Mouse (Mus musculus): ENCODE measurements around the gene Ranbp17. TPM values are rescaled to one million over a fixed set of nuclear protein-coding genes. Genes with fewer than 3 reads are reported as not detected.
A peak's percentile ranks its signal among the peaks of the same experiment; 100 is the strongest.
"Not testable (repeated sequence)": the region's sequence is repeated elsewhere in the genome, so short reads cannot be mapped to it uniquely, and the experiment has no call there.

The Ranbp17 gene
- polyA plus RNA-seq, 1 experiment from 2014 or later: 1.1 TPM

DNA sequence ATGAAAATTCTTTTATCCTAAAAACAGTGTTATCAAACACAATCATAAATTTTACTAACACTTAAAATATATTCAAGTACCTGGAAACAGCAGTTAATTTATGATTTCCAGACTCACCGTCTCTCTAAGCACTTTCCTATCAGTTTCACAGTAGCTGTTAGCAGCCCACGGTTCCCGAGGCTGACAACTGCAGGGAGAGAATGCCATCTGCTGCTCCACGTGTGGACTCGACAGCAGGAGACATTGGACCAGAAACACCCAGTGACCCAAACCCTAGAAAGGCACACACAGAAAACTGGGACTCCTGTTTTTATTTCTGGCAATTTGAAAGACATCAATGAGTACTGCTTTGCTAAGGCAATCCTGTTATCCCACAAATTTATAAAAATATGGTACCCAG lies 79.7 kb downstream of the Ranbp17 start:
- no peaks in the 10 kb centered on the region for H3K9me3 ChIP-seq (ENCODE audit: low read length)
- H3K4me1 ChIP-seq (ENCODE audit: insufficient read depth): no peaks in the 10 kb centered on the region
- no peak overlapping the region for H3K4me2 ChIP-seq (ENCODE audit: low read depth, low read length)
- DNase-seq (no peak), ATAC-seq (no peak)
- no peaks in the 10 kb centered on the region for H3K27me3 ChIP-seq (ENCODE audit: insufficient read depth, low read length)
- 51% methylated on average over 5 of the region's 5 CpGs for WGBS (ENCODE audit: insufficient replicate concordance)
- TF ChIP-seq CTCF (IDR thresholded peaks at IDR 0.05; ENCODE audit: low read depth) (0 out of 2 replicates have a peak, but pooled peaks have one; percentile 33), EP300 (IDR thresholded peaks at IDR 0.05; ENCODE audit: low read depth) (no peak)
- no peak overlapping the region for H3K9ac ChIP-seq (replicated peaks)
- H3K4me3 ChIP-seq (ENCODE audit: low read depth, low read length): no peak overlapping the region
- H3K36me3 ChIP-seq (replicated peaks; ENCODE audit: insufficient read depth, low read length): no peaks in the 10 kb centered on the region
- no peak overlapping the region for H3K27ac ChIP-seq (ENCODE audit: low read depth)

DNA sequence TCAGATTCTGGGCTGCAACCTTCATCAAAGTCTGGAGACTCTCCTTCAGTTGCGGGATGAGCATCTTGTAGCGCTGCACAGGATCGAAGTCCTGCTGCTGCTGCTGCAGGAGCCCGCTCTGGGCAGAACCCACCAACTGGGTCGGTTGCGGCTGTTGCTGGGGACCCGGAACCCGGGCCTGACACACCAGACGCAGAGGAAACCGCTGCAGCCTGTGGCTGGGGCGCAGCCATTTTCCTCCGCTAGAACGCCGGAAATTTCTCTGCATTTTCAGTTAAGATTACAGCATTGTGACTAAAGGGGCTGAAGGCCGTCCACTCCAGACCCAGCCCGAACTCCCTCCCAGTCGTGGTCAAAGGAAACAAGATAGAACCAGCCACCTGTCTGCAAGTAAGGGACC lies 85.3 kb downstream of the Ranbp17 start:
- not testable (repeated sequence) for H3K27ac ChIP-seq (ENCODE audit: low read depth); H3K4me2 ChIP-seq (ENCODE audit: low read depth, low read length); H3K36me3 ChIP-seq (replicated peaks; ENCODE audit: insufficient read depth, low read length); H3K9ac ChIP-seq (replicated peaks); H3K27me3 ChIP-seq (ENCODE audit: insufficient read depth, low read length); ATAC-seq; H3K4me3 ChIP-seq (ENCODE audit: low read depth, low read length); DNase-seq; H3K9me3 ChIP-seq (ENCODE audit: low read length); H3K4me1 ChIP-seq (ENCODE audit: insufficient read depth)
- 85% methylated on average over 17 of the region's 17 CpGs for WGBS (ENCODE audit: insufficient replicate concordance)

DNA sequence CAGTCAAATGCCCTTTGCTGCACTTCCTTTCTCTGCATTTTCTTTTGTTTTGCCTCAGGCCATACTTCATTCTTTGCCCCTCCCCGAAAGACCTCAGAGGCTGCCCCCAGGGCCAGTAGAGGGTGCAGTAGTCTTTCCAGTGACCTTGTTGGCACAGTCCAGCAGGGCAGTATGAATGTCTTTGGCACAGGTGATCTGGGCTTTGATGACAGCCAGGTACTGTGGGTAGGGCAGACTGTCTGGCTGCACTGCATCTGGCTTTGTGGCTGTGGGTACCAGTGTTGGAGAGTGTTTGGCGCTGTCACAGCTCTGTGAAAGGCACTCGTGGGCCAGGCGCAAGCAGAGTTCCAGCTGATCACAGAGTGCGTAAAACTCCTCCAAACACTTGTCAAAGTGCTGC lies 85.8 kb downstream of the Ranbp17 start:
- not testable (repeated sequence) for H3K9ac ChIP-seq (replicated peaks); H3K27ac ChIP-seq (ENCODE audit: low read depth); H3K9me3 ChIP-seq (ENCODE audit: low read length); H3K4me3 ChIP-seq (ENCODE audit: low read depth, low read length); H3K27me3 ChIP-seq (ENCODE audit: insufficient read depth, low read length); DNase-seq; ATAC-seq; H3K4me1 ChIP-seq (ENCODE audit: insufficient read depth); H3K4me2 ChIP-seq (ENCODE audit: low read depth, low read length); H3K36me3 ChIP-seq (replicated peaks; ENCODE audit: insufficient read depth, low read length)
- WGBS (ENCODE audit: insufficient replicate concordance): 87% methylated on average over 5 of the region's 5 CpGs

DNA sequence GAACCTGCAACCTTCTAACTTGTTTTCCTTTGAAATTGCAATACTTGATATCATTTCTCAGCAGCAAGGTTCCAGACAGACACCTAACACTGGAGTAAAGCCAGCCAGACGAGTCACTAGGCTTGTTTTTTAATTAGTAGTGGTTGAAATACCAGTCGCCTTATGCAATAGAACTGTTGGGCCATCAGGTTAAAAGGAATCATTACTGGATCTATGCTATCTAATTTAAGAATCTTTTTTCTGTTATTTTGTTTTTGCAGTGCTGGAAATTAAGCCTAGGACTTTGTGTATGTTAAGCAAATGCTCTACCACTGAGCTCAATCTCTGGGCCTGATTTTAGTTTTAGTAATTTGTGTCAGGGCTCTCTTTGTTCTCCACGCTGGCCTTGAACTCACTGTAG lies 91.3 kb downstream of the Ranbp17 start:
- 74% methylated on average over 3 of the region's 3 CpGs for WGBS (ENCODE audit: insufficient replicate concordance)
- ATAC-seq: no peak
- H3K4me1 ChIP-seq (ENCODE audit: insufficient read depth): no peaks in the 10 kb centered on the region

DNA sequence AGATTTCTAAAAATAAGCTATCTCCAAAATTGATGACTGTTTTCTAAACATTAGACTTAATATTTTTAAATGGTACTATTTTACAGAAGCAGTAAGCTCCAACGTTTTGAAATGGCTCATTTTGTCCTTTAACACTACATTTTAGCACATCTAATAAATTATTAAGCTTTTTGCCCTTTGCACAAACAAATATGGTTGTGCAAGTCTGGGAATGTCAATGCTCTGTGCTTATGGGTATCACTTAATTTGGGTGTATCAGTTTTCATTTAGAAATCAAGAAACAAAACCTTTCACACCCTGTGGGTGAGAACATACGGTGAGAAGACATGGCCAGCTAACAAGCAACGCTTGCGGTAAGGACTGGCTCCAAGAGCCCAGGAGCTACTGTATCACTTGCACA lies 108.9 kb downstream of the Ranbp17 start:
- TF ChIP-seq CTCF (IDR thresholded peaks at IDR 0.05; ENCODE audit: low read depth) (no peak), EP300 (IDR thresholded peaks at IDR 0.05; ENCODE audit: low read depth) (no peak)
- no peaks in the 10 kb centered on the region for H3K4me1 ChIP-seq (ENCODE audit: insufficient read depth)
- no peak for ATAC-seq
- H3K4me3 ChIP-seq (ENCODE audit: low read depth, low read length): no peak overlapping the region
- no peaks in the 10 kb centered on the region for H3K27me3 ChIP-seq (ENCODE audit: insufficient read depth, low read length)
- 78% methylated on average over 4 of the region's 4 CpGs for WGBS (ENCODE audit: insufficient replicate concordance)
- no peak overlapping the region for H3K27ac ChIP-seq (ENCODE audit: low read depth)
- no peak for DNase-seq
- H3K9ac ChIP-seq (replicated peaks): no peak overlapping the region
- no peak overlapping the region for H3K4me2 ChIP-seq (ENCODE audit: low read depth, low read length)
- no peaks in the 10 kb centered on the region for H3K9me3 ChIP-seq (ENCODE audit: low read length)
- H3K36me3 ChIP-seq (replicated peaks; ENCODE audit: insufficient read depth, low read length): no peaks in the 10 kb centered on the region

More for the DNA sequence above, 91.3 kb downstream of the Ranbp17 start:
- no peak for DNase-seq
- Histone ChIP-seq H3K4me3 (ENCODE audit: low read depth, low read length) (no peak overlapping the region), H3K36me3 (replicated peaks; ENCODE audit: insufficient read depth, low read length) (no peaks in the 10 kb centered on the region), H3K9ac (replicated peaks) (no peak overlapping the region), H3K27ac (ENCODE audit: low read depth) (no peak overlapping the region), H3K9me3 (ENCODE audit: low read length) (no peaks in the 10 kb centered on the region), H3K4me2 (ENCODE audit: low read depth, low read length) (no peak overlapping the region), H3K27me3 (ENCODE audit: insufficient read depth, low read length) (no peaks in the 10 kb centered on the region)
- TF ChIP-seq EP300 (IDR thresholded peaks at IDR 0.05; ENCODE audit: low read depth) (no peak), CTCF (IDR thresholded peaks at IDR 0.05; ENCODE audit: low read depth) (no peak)

DNA sequence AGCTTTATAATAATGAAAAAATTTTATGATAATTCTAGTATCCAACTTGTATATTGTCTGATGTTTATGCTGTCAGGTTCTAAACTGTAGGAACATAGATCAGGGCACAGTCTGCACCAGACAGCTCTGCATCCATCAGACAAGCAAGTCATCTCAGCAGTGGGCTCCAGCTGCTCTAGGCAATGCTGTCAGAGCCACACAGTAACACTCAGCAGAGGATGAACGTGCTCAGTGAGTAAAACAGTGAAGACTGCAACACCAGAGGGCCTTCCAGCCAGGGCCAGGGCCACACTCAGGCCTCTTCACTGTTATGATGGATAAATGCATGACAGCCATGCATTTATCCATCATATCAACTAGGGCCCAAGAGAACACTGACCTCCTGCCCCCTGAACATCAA lies 114.2 kb downstream of the Ranbp17 start:
- no peak for ATAC-seq
- H3K27ac ChIP-seq (ENCODE audit: low read depth): no peak overlapping the region
- H3K4me2 ChIP-seq (ENCODE audit: low read depth, low read length): no peak overlapping the region
- peaks cover 4% of the 10 kb centered on the region; the same call in 1 of the 2 replicates for H3K4me1 ChIP-seq (ENCODE audit: insufficient read depth)
- H3K9me3 ChIP-seq (ENCODE audit: low read length): no peaks in the 10 kb centered on the region
- no peak for DNase-seq
- TF ChIP-seq CTCF (IDR thresholded peaks at IDR 0.05; ENCODE audit: low read depth) (no peak), EP300 (IDR thresholded peaks at IDR 0.05; ENCODE audit: low read depth) (no peak)
- no peaks in the 10 kb centered on the region for H3K36me3 ChIP-seq (replicated peaks; ENCODE audit: insufficient read depth, low read length)
- H3K9ac ChIP-seq (replicated peaks): no peak overlapping the region
- H3K27me3 ChIP-seq (ENCODE audit: insufficient read depth, low read length): no peaks in the 10 kb centered on the region
- 64% methylated on average over 1 of the region's 1 CpGs for WGBS (ENCODE audit: insufficient replicate concordance)
- no peak overlapping the region for H3K4me3 ChIP-seq (ENCODE audit: low read depth, low read length)

DNA sequence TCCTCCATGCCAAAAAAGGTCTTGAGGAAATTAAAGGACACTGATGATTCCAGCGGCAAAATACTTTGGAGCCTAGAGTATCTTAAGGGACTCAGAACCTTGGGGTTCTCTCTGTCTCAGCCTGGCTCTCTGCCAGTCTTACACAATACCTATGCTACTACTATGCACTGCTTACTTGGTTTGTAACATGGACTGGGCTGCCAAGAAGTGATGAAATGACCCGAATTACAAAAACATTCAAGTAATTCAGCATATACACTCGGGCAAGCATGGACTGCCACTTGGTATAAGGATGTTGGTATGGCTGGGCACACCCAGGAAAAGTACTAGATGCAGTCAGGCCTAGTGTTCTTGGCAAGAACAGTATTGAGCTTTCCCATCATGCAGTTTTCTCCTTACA lies 114.8 kb downstream of the Ranbp17 start:
- DNase-seq (peak; percentile 53), ATAC-seq (peak; percentile 79)
- Histone ChIP-seq H3K9ac (replicated peaks) (no peak overlapping the region), H3K4me3 (ENCODE audit: low read depth, low read length) (no peak overlapping the region), H3K4me1 (ENCODE audit: insufficient read depth) (peaks cover 4% of the 10 kb centered on the region; the same call in 1 of the 2 replicates), H3K27ac (ENCODE audit: low read depth) (no peak overlapping the region), H3K4me2 (ENCODE audit: low read depth, low read length) (no peak overlapping the region), H3K9me3 (ENCODE audit: low read length) (no peaks in the 10 kb centered on the region), H3K36me3 (replicated peaks; ENCODE audit: insufficient read depth, low read length) (no peaks in the 10 kb centered on the region), H3K27me3 (ENCODE audit: insufficient read depth, low read length) (no peaks in the 10 kb centered on the region)
- TF ChIP-seq EP300 (IDR thresholded peaks at IDR 0.05; ENCODE audit: low read depth) (no peak), CTCF (IDR thresholded peaks at IDR 0.05; ENCODE audit: low read depth) (no peak)
- 66% methylated on average over 3 of the region's 3 CpGs for WGBS (ENCODE audit: insufficient replicate concordance)

Data from liver, postnatal 0 days (tissue).